Mouse (Mus musculus): ENCODE results near the gene Olfr612.
"Not testable (repeated sequence)": the region's sequence is repeated elsewhere in the genome, so short reads cannot be mapped to it uniquely, and the experiment has no call there.

The Olfr612 gene

GRCm38 (mm10) chr7:103542617-103543016 is at the start of gene Olfr612:
Olfr612 (minus strand) TSS chr7:103542717.
- DNase-seq (ENCODE audit: low spot score in 2 of 2), result not testable (repeated sequence)

- DNase-seq (ENCODE audit: low spot score in 2 of 2), result no peak
Observed at GRCm38 (mm10) chr7:103589803-103590202, 47.3 kb upstream of the Olfr612 start, which contains the start of gene Olfr618. Olfr618 (plus strand) TSS chr7:103590103.

- no peak for DNase-seq (ENCODE audit: low spot score in 2 of 2)
Observed at GRCm38 (mm10) chr7:103572761-103573160, 30.2 kb upstream of the Olfr612 start, which contains the start of gene Olfr617. Olfr617 (plus strand) TSS chr7:103573061.

- DNase-seq (ENCODE audit: low spot score in 2 of 2), result no peak
Observed at GRCm38 (mm10) chr7:103569043-103569442, 26.5 kb upstream of the Olfr612 start, which contains the start of gene Olfr616. Olfr616 (minus strand) TSS chr7:103569143.

- DNase-seq (ENCODE audit: low spot score in 2 of 2), result no peak
Observed at GRCm38 (mm10) chr7:103555779-103556178, 13.3 kb upstream of the Olfr612 start, which contains the start of gene Olfr615. Olfr615 (plus strand) TSS chr7:103556079.

GRCm38 (mm10) chr7:103547774-103548173 is 5.3 kb upstream of the Olfr612 start, which contains the start of gene Olfr613:
Olfr613 (plus strand) TSS chr7:103548074.
- DNase-seq (ENCODE audit: low spot score in 2 of 2), result no peak

GRCm38 (mm10) chr7:103520746-103521145 is 21.8 kb downstream of the Olfr612 start, which contains the start of gene Olfr611:
Olfr611 (minus strand) TSS chr7:103520846.
- DNase-seq (ENCODE audit: low spot score in 2 of 2), result not testable (repeated sequence)

GRCm38 (mm10) chr7:103512022-103512421 is 30.5 kb downstream of the Olfr612 start, which contains the start of gene Olfr610:
Olfr610 (minus strand) TSS chr7:103512122.
- no peak for DNase-seq (ENCODE audit: low spot score in 2 of 2)

GRCm38 (mm10) chr7:103497962-103498361 is 44.6 kb downstream of the Olfr612 start, which contains the start of gene Olfr609:
Olfr609 (minus strand) TSS chr7:103498062.
- DNase-seq (ENCODE audit: low spot score in 2 of 2), result no peak

Measured in urinary bladder, adult 18-20 months (tissue).